Mouse (Mus musculus): ENCODE measurements around the gene Fem1a. TPM values are rescaled to one million over a fixed set of nuclear protein-coding genes. Genes with fewer than 3 reads are reported as not detected.

The Fem1a gene
- total and polyA plus RNA-seq, 3 experiments, result 16.6 to 26.0 (median 17.5) TPM

DNA sequence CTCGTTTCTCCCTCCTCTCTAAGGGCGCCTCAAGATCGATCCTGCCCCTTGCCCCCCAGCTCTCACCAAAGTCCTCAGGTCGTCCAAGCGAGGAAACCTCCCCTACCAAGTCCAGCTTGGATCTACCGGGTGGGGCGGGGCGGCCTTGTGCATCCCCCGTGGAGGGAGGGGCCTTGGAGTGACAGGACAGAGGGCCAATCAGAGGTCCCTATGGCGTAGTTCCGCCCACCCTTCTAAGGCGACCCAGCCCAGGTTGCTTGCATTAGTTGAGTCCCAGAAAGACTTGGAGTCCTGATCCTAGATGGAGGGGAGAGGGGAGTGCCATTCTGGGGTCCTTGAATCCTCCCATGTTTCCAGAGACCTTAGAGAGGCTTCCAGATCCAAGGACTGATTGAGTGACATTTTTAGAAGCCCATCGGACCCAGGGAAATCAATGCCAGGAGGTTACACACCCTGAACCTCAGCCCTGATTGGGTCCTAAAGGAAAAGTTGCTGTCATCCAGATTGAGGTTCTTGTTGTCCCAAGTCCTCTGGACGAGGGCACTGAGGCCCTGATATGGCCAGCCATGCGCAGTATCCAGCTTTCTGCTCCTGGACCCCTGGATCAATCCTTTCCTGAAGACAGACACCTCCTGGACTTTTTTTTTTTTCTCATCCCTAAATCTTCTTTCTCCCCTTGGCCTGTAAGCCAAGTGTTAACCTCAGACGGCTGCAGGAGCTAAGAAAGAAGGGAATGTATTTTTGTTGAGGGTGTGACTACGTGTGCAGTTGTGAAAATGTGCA is 34.0 kb downstream of the Fem1a start:
- Histone ChIP-seq H3K36me3 (replicated peaks in 1 of 2; ENCODE audit: control insufficient read depth in 1 of 2, insufficient read depth in 1 of 2, low read length in 1 of 2) (peaks cover 10 to 18% of the 10 kb centered on the region in 2 experiments), H3K27ac (ENCODE audit: insufficient read depth, low read depth) (peak overlapping the region; percentile 57), H3K4me1 (ENCODE audit: control insufficient read depth in 1 of 2, insufficient read depth in 2 of 2) (peaks cover 24 to 57% of the 10 kb centered on the region in 2 experiments), H3K4me2 (ENCODE audit: insufficient read depth, low read depth, poor library complexity, severe bottlenecking) (peak overlapping the region; percentile 81), H3K9ac (ENCODE audit: insufficient read depth, low read depth) (peak overlapping the region; percentile 68), H3K27me3 (replicated peaks) (no peaks in the 10 kb centered on the region), H3K79me2 (replicated peaks; ENCODE audit: control insufficient read depth, extremely low read depth, insufficient read depth, poor library complexity, severe bottlenecking) (no peaks in the 10 kb centered on the region), H3K9me3 (replicated peaks; ENCODE audit: low read length) (no peaks in the 10 kb centered on the region), H3K4me3 (replicated peaks in 1 of 3; ENCODE audit: low read depth in 2 of 3, low read length in 2 of 3, poor library complexity in 1 of 3) (peak overlapping the region; percentile 67 to 84 (median 67))
- TF ChIP-seq IRF4 (IDR thresholded peaks at IDR 0.05; ENCODE audit: low read depth, low read length) (no peak), TCF12 (IDR thresholded peaks at IDR 0.05; ENCODE audit: low read depth, low read length) (peak; percentile 57; the same call in 1 of the 2 replicates), CTCF (conservative IDR thresholded peaks at IDR 0.05 in 1 of 2, IDR thresholded peaks at IDR 0.05 in 1 of 2; ENCODE audit: low read depth in 2 of 2, low read length in 2 of 2) (no peak), BHLHE40 (IDR thresholded peaks at IDR 0.05; ENCODE audit: low read depth, low read length) (peak; percentile 51), JUN (IDR thresholded peaks at IDR 0.05; ENCODE audit: insufficient read depth, low read depth, low read length) (no peak), ZC3H11A (IDR thresholded peaks at IDR 0.05; ENCODE audit: low read depth, low read length) (no peak), SIN3A (IDR thresholded peaks at IDR 0.05; ENCODE audit: low read length) (no peak), MAZ (IDR thresholded peaks at IDR 0.05; ENCODE audit: low read depth, low read length) (peak; percentile 68; the same call in 1 of the 2 replicates), EP300 (IDR thresholded peaks at IDR 0.05; ENCODE audit: low read length) (no peak), POLR2AphosphoS2 (IDR thresholded peaks at IDR 0.05; ENCODE audit: low read depth, low read length) (no peak), NRF1 (IDR thresholded peaks at IDR 0.05; ENCODE audit: low read depth, low read length) (no peak), ETS1 (conservative IDR thresholded peaks at IDR 0.05; ENCODE audit: low read depth, low read length) (no peak), MAFK (IDR thresholded peaks at IDR 0.05; ENCODE audit: insufficient replicate concordance, low read length) (no peak), POLR2A (IDR thresholded peaks at IDR 0.05; ENCODE audit: low read depth, low read length) (peak; percentile 63), RAD21 (IDR thresholded peaks at IDR 0.05; ENCODE audit: low read depth, low read length) (no peak), NELFE (IDR thresholded peaks at IDR 0.05; ENCODE audit: low read depth, low read length) (peak; percentile 48), ZKSCAN1 (IDR thresholded peaks at IDR 0.05; ENCODE audit: borderline replicate concordance, low read depth, low read length) (no peak), ZNF384 (IDR thresholded peaks at IDR 0.05; ENCODE audit: low read depth, low read length) (no peak), ELF1 (IDR thresholded peaks at IDR 0.05; ENCODE audit: low read depth, low read length) (peak; percentile 61), RCOR1 (conservative IDR thresholded peaks at IDR 0.05; ENCODE audit: low read depth, low read length) (no peak), JUND (conservative IDR thresholded peaks at IDR 0.05; ENCODE audit: low read depth, low read length) (no peak), HCFC1 (IDR thresholded peaks at IDR 0.05; ENCODE audit: low read depth, low read length) (0 out of 2 replicates have a peak, but pooled peaks have one; percentile 42), CHD1 (IDR thresholded peaks at IDR 0.05; ENCODE audit: low read depth, low read length) (no peak), CHD2 (IDR thresholded peaks at IDR 0.05; ENCODE audit: low read length) (peak; percentile 75), TBP (conservative IDR thresholded peaks at IDR 0.05; ENCODE audit: low read depth, low read length) (peak; percentile 44; the same call in 1 of the 2 replicates), MEF2A (IDR thresholded peaks at IDR 0.05; ENCODE audit: borderline replicate concordance, low read depth, low read length) (no peak), GABPA (IDR thresholded peaks at IDR 0.05; ENCODE audit: insufficient replicate concordance, low read depth, low read length) (no peak), MYC (IDR thresholded peaks at IDR 0.05; ENCODE audit: low read depth, low read length) (no peak), MXI1 (IDR thresholded peaks at IDR 0.05; ENCODE audit: low read depth, low read length) (peak; percentile 16; the same call in 1 of the 2 replicates), PAX5 (IDR thresholded peaks at IDR 0.05; ENCODE audit: low read length) (no peak), USF2 (conservative IDR thresholded peaks at IDR 0.05; ENCODE audit: low read depth, low read length) (no peak), MAX (IDR thresholded peaks at IDR 0.05; ENCODE audit: low read length) (no peak; the same call in 1 of the 2 replicates)
- DNase-seq (ENCODE audit: extremely low read depth), result peak; percentile 94
- dilution Hi-C loops (cut with MboI; ENCODE audit: extremely low pct_ligation_motif_present, extremely low pct_unique_long_range_greater_than_20kb, low sequenced_read_pairs), result no loop called here
- in situ Hi-C loops (cut with MboI; ENCODE audit: low pct_ligation_motif_present, low pct_unique_long_range_greater_than_20kb, low sequenced_read_pairs), result no loop called here
